Mouse (Mus musculus): ENCODE results near the gene Akirin2.

Akirin2 gene

GRCm38 (mm10) chr4:34584871-34585607 lies 34.3 kb downstream of the Akirin2 start:
- no peak for DNase-seq (ENCODE audit: low spot score in 2 of 2)

- no peak for DNase-seq (ENCODE audit: low spot score in 2 of 2)
These were observed 52.4 kb downstream of the Akirin2 start for GRCm38 (mm10) chr4:34603123-34603522.

- DNase-seq (ENCODE audit: low spot score in 2 of 2), result no peak
These were observed 55.9 kb downstream of the Akirin2 start for GRCm38 (mm10) chr4:34606658-34607057.

- no peak for DNase-seq (ENCODE audit: low spot score in 2 of 2)
These were observed 62.9 kb downstream of the Akirin2 start for GRCm38 (mm10) chr4:34613571-34614145.

GRCm38 (mm10) chr4:34614630-34615094 lies 63.9 kb downstream of the Akirin2 start, which contains the start of the genes Orc3 and Rars2:
TSS of gene Orc3 (minus strand) at chr4:34614944.
TSS of gene Rars2 (plus strand) at chr4:34614957.
- peak; percentile 88 to 90 for DNase-seq (ENCODE audit: low spot score in 2 of 2)

- DNase-seq (ENCODE audit: low spot score in 2 of 2), result no peak
These were observed 64.6 kb downstream of the Akirin2 start for GRCm38 (mm10) chr4:34615303-34615702.

GRCm38 (mm10) chr4:34616146-34616545 lies 65.4 kb downstream of the Akirin2 start:
- DNase-seq (ENCODE audit: low spot score in 2 of 2), result no peak
